Mouse (Mus musculus) natural killer cell, adult 2 months (primary cell): ENCODE results near the gene Cnrip1.
A peak's percentile ranks its signal among the peaks of the same experiment; 100 is the strongest.
"Not testable (repeated sequence)": the region's sequence is repeated elsewhere in the genome, so short reads cannot be mapped to it uniquely, and the experiment has no call there.

Source experiments
- DNase-seq, 2 experiments: peaks; one replicate each; pipeline ENCODE4 v3.0.0; 2022; ENCODE audit warnings: low spot score in 2 of 2

The Cnrip1 gene

GRCm38 (mm10) chr11:17051545-17052475 lies at the start of gene Cnrip1, which contains the start of gene Plek:
Gene Cnrip1, plus strand, starts transcription at chr11:17051586.
Gene Plek, minus strand, starts transcription at chr11:17052381.
- peak; percentile 44 to 46 for DNase-seq

- DNase-seq, result no peak
Measured at GRCm38 (mm10) chr11:17002739-17003373, 48.5 kb upstream of the Cnrip1 start.

GRCm38 (mm10) chr11:17003757-17004156 lies 47.6 kb upstream of the Cnrip1 start:
- no peak for DNase-seq

GRCm38 (mm10) chr11:17004899-17005846 lies 46.2 kb upstream of the Cnrip1 start:
- peak; percentile 16 to 35 for DNase-seq

- not testable (repeated sequence) for DNase-seq
Measured at GRCm38 (mm10) chr11:17006526-17006925, 44.9 kb upstream of the Cnrip1 start.

GRCm38 (mm10) chr11:17007517-17008173 lies 43.7 kb upstream of the Cnrip1 start:
- DNase-seq, result peak; percentile 35 to 59

GRCm38 (mm10) chr11:17008498-17008941 lies 42.9 kb upstream of the Cnrip1 start:
- DNase-seq, result peak; percentile 68 to 75

GRCm38 (mm10) chr11:17012948-17013347 lies 38.4 kb upstream of the Cnrip1 start:
- no peak for DNase-seq

- no peak for DNase-seq
Measured at GRCm38 (mm10) chr11:17019328-17019727, 32.1 kb upstream of the Cnrip1 start.

GRCm38 (mm10) chr11:17023206-17023605 lies 28.2 kb upstream of the Cnrip1 start:
- DNase-seq, result no peak

GRCm38 (mm10) chr11:17023984-17024383 lies 27.4 kb upstream of the Cnrip1 start:
- DNase-seq, result no peak

GRCm38 (mm10) chr11:17045806-17046205 lies 5.6 kb upstream of the Cnrip1 start:
- no peak for DNase-seq

GRCm38 (mm10) chr11:17052476-17053049 lies 1.2 kb downstream of the Cnrip1 start:
- no peak for DNase-seq

GRCm38 (mm10) chr11:17069360-17069759 lies 18.0 kb downstream of the Cnrip1 start:
- DNase-seq, result not testable (repeated sequence)

GRCm38 (mm10) chr11:17075656-17076055 lies 24.3 kb downstream of the Cnrip1 start:
- DNase-seq, result no peak

- no peak for DNase-seq
Measured at GRCm38 (mm10) chr11:17082086-17082485, 30.7 kb downstream of the Cnrip1 start.

GRCm38 (mm10) chr11:17082953-17083352 lies 31.6 kb downstream of the Cnrip1 start:
- no peak for DNase-seq

GRCm38 (mm10) chr11:17083455-17083854 lies 32.1 kb downstream of the Cnrip1 start:
- no peak for DNase-seq

GRCm38 (mm10) chr11:17083866-17084265 lies 32.5 kb downstream of the Cnrip1 start:
- DNase-seq, result no peak

- DNase-seq, result no peak
Measured at GRCm38 (mm10) chr11:17086106-17086505, 34.7 kb downstream of the Cnrip1 start.

- no peak for DNase-seq
Measured at GRCm38 (mm10) chr11:17106936-17107335, 55.5 kb downstream of the Cnrip1 start.
